Mouse (Mus musculus): ENCODE results near the gene Abl1.
A peak's percentile ranks its signal among the peaks of the same experiment; 100 is the strongest.

Gene Abl1

GRCm38 (mm10) chr2:31785074-31785473 is 96.9 kb downstream of the Abl1 start:
- DNase-seq (ENCODE audit: low read depth, low spot score) = peak; percentile 93

- DNase-seq (ENCODE audit: low read depth, low spot score) = peak; percentile 88
Observed at GRCm38 (mm10) chr2:31787029-31787428, 98.9 kb downstream of the Abl1 start.

GRCm38 (mm10) chr2:31788227-31788626 is 100.1 kb downstream of the Abl1 start:
- peak; percentile 31 for DNase-seq (ENCODE audit: low read depth, low spot score)

GRCm38 (mm10) chr2:31789215-31789614 is 101.0 kb downstream of the Abl1 start:
- no peak for DNase-seq (ENCODE audit: low read depth, low spot score)

GRCm38 (mm10) chr2:31790728-31791251 is 102.6 kb downstream of the Abl1 start:
- DNase-seq (ENCODE audit: low read depth, low spot score) = no peak

- DNase-seq (ENCODE audit: low read depth, low spot score) = no peak
Observed at GRCm38 (mm10) chr2:31791260-31791659, 103.1 kb downstream of the Abl1 start.

GRCm38 (mm10) chr2:31792611-31793010 is 104.4 kb downstream of the Abl1 start:
- no peak for DNase-seq (ENCODE audit: low read depth, low spot score)

- no peak for DNase-seq (ENCODE audit: low read depth, low spot score)
Observed at GRCm38 (mm10) chr2:31796943-31797342, 108.8 kb downstream of the Abl1 start.

GRCm38 (mm10) chr2:31801416-31801815 is 113.2 kb downstream of the Abl1 start:
- no peak for DNase-seq (ENCODE audit: low read depth, low spot score)

GRCm38 (mm10) chr2:31802811-31803210 is 114.6 kb downstream of the Abl1 start:
- DNase-seq (ENCODE audit: low read depth, low spot score) = no peak

- DNase-seq (ENCODE audit: low read depth, low spot score) = no peak
Observed at GRCm38 (mm10) chr2:31803480-31803879, 115.3 kb downstream of the Abl1 start.

- no peak for DNase-seq (ENCODE audit: low read depth, low spot score)
Observed at GRCm38 (mm10) chr2:31806639-31807382, 118.6 kb downstream of the Abl1 start.

- DNase-seq (ENCODE audit: low read depth, low spot score) = no peak
Observed at GRCm38 (mm10) chr2:31808410-31809357, 120.5 kb downstream of the Abl1 start.

- DNase-seq (ENCODE audit: low read depth, low spot score) = peak; percentile 20
Observed at GRCm38 (mm10) chr2:31809358-31809740, 121.2 kb downstream of the Abl1 start.

- peak; percentile 37 for DNase-seq (ENCODE audit: low read depth, low spot score)
Observed at GRCm38 (mm10) chr2:31810444-31810843, 122.3 kb downstream of the Abl1 start, which contains the start of gene Qrfp. Qrfp (minus strand) TSS chr2:31810580.

- DNase-seq (ENCODE audit: low read depth, low spot score) = peak; percentile 79
Observed at GRCm38 (mm10) chr2:31811086-31811958, 123.1 kb downstream of the Abl1 start.

- no peak for DNase-seq (ENCODE audit: low read depth, low spot score)
Observed at GRCm38 (mm10) chr2:31813641-31814040, 125.5 kb downstream of the Abl1 start.

- no peak for DNase-seq (ENCODE audit: low read depth, low spot score)
Observed at GRCm38 (mm10) chr2:31814699-31815098, 126.5 kb downstream of the Abl1 start.

- DNase-seq (ENCODE audit: low read depth, low spot score) = peak; percentile 81
Observed at GRCm38 (mm10) chr2:31815367-31815766, 127.2 kb downstream of the Abl1 start.

- DNase-seq (ENCODE audit: low read depth, low spot score) = peak; percentile 31
Observed at GRCm38 (mm10) chr2:31822524-31823371, 134.6 kb downstream of the Abl1 start.

Measured in 3T3-L1 (cell line).